Mouse (Mus musculus) cerebellum, adult (tissue): Measurements from ENCODE around the gene Jun.

Experiments used
- ATAC-seq: cut with Nextera tagmentation; 2 replicates; pipeline ENCODE4 v1.9.2; 2017; ENCODE audit warnings: mild to moderate bottlenecking, moderate library complexity, mixed read lengths; ENCODE audit not compliant: insufficient number of reproducible peaks, low FRiP score, low TSS enrichment

Gene Jun

DNA sequence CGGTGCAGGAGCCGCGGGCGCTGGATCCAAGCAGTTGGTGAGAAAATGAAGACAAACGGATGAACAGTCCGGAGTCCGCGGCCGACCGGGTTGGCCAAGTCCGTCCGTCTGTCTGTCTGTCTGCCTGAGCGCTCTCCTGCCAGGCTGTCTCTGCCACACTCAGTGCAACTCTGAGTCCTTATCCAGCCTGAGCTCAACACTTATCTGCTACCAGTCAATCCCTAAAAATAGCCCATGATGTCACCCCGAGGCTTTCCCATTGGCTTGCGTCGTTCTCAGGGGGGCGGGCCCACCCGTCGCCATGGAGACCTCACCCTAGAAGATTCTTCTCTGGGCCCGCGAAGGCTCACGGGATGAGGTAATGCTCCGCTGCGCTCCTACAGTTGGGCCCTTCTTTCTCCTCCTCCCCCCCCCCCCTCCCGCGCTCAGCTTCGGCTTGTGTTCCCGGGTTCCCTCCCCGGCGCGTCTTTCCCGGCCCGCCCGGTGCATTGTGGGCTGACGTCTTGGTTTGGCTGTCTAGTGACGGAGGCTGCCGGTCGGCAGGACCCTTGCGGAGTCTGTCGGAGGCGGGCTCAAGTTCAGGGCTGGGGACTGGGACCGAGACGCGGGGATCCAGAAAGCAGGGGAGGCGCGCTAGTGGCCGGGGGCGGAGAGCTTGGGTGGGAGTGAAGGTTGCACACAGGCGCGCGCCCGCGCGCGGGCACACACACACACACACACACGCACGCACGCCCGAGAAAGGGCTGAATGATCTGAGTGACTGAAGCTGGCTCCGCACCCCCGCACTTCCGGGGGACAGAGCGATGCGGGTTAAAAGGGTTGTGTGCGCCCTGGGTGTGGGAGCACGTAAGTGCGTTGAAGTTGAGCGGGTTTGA, at the start of gene Jun:
TSS of gene Jun (minus strand) at position 198 of the 875 bp plus-strand sequence.
- peak; percentile 65 for ATAC-seq

DNA sequence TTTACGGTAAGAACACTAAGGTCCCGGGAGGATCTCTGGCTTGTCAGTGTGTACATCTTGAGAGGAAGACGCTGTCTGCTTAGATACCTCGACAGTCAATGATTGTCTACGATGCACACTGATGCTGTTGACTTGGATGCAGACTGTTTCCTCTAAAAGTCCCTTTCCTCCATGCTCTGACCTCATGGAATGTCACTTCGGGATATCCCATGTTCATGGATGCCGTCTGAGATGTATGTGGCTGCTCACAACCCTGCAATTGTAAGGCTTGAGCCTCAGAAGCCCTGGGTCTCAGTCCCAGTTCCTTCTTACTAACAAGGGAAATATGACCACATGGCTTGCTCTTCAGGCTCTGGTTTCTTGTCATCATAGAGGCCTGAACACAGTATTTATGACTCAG, 49.7 kb upstream of the Jun start:
- no peak for ATAC-seq

DNA sequence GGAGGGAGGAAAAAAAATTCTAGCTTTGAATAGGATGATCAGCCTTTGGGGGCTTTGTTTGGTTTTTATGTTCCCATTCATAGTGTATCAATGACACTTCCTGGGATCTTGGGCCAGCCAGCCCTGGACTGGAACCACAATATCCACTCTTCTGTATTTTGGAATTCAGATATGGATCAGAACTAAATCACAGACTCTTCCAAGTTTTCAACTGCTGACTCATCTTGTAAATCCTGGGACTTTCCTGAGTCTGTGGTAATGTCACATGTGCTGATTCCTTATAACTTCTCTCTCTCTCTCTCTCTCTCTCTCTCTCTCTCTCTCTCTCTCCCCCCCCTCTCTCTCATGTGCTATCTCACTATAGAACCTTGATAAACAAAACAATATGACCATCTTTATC, 48.7 kb upstream of the Jun start:
- ATAC-seq, result no peak

DNA sequence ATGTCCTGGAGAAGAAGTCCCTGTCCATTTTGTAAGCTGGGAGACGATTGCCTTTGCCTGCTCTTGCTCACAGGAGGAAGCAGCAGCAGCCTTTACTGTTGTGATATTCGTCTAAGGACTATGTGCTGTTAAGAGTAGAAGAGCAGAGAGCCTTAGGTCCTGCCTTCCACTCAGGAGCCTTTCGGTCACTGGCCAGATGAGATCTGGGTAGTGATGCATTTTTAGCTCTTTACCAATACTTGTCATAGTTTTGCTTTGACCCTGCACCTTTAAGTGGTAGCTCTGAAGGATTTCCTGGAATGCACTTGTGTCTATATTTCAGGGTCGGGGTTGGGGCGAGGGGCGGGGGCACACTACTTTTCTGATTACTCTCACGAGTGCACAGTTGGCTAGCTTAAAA, 47.4 kb upstream of the Jun start:
- no peak for ATAC-seq

DNA sequence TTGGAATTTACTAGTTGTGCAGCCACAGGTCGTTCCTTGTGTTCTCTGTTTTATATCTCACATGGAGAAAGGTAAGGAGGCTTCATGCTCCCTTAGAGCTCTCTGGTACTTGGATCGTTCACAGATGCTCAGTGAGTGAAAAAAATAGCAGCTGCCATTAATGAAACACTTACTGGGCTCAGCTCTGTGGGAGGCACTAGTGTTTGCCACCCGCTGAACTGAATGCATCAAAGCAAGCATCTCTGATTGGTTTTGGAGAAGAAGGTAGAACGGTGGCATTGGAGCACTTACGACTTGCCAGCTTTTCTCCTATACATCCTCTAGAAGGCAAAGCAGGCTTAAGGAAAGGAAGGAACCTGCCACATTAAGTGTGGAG, 46.7 kb upstream of the Jun start:
- ATAC-seq, result no peak

DNA sequence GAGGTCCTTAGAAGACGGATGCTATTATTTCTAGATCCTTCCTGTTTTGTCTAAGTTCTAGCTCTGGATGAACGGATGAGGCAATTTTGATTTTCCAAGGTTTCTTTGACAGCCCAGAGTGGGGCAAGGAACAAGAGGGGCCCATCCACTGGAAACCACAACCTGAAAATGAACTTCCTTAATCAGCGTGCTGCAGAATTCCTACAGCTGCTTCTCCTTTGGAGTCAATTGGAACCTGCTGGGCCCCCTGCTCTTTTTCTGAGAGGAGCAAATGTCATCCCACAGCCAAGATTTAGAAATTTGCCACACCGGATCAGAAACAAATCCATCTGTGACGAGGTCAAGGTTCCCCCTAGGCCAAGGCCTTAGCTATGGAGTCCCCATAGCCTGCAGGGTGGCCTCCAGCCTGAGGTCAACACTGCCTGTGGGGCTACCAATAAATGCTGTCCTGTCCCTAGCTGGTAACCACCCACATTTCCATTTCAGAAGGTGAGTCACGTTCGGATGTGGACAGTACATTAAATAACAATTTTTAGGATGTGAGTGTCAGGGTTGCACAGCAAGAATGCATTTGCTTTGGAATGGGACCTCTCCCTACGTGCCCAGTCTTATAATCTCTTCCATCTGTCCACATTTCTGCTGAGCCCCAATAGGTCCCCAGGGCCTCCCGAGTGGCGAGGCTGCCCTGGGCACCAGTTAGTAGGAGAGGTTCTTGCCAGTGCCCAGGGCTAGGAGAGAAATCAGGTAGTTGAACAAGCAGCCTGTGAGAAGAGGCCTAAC, 46.1 kb upstream of the Jun start:
- no peak for ATAC-seq

DNA sequence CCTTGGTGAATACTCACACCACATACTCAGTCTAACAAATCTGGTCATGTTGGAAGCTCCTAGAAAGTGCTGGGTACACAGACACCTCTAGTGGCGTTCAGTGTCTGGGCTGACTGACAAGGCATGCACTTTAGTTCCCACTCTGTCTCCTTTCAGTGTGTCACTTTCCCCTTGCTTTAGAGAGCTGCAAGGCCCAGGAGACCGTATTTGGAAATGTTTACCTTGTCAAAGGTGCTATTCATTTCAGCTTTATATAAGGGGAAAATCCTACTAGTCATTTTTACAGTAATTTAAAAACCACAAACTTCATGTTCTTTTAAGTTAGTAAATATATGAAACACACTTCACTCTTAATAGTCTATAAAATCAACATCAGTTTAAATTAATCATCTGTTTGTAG, 44.7 kb upstream of the Jun start:
- ATAC-seq, result no peak

DNA sequence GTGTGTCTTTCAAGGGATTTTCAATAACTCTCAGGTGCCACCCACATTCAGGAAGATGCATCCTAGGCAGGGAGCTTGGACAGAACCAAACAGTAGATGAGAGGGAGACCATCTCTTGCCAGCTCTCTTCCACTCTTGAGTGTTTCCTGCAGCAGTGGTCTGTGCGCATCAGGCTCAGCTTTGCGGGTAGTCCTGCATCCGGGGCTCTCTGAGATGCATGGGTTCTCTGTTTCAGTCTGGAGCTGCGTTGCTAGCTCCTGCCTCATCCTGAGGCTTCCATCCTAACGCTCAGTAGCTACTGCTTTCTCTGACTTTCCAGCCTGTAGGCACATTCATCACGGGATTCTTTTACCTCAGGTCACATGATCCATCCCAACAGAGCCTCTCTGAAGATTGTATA, 43.9 kb upstream of the Jun start:
- no peak for ATAC-seq

DNA sequence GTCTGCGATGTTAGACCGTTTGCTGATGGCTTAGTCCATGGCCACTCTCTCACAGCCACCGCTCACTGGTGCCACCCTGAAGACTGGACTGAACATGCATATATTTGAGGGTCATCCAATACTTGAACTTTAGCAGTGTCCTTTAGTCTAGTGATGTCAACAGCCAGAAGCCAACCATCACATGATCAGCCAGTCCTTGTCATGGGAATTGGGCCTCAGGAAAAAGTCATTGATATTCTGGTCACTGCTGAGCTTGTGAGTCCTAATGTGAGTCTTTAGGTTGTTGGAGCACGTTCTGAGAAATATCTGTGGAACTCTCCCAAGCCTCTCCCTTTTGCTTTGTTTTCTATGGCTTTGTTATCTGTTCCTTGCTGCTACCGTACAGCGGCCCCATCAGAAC, 43.3 kb upstream of the Jun start:
- ATAC-seq, result no peak

DNA sequence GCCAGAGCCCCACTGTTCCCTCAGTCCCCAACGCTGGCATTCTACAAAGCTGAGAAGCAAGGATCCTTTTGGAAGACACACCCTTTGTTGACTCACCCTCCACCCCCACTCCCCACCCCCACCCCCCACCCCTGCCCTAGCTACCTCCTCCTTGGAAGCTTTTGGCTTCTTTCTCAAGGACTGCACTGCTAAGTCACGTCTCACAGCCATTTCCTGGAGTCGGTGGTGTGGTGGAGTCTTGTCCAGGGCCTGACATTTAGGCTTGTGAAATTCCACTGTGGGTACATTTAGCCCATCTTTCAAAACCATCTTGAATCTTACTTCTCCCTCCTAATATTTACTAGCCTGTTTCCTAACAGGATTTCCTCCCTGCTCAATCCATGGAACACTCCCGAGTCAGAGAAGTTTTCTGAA, 42.7 kb upstream of the Jun start:
- no peak for ATAC-seq

DNA sequence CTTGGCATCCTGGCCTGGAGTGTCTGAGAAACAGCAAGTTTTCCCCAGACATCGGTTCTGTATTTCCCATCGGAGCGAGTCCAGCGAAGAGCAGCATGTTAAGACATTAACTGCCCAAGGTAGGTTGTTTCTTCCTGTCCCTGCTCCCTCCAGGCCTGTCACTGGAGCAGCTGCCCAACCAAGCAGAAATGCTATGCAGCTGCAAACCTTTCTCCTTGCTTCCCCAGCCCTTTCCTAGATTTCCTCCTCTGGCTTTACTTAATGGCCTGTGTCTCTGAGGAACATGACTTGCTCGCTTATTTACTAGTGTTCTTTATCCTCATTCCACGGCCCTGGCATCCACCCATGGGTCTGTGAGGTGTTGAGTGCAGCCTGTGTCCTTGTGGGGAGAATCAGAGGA, 41.6 kb upstream of the Jun start:
- no peak for ATAC-seq

DNA sequence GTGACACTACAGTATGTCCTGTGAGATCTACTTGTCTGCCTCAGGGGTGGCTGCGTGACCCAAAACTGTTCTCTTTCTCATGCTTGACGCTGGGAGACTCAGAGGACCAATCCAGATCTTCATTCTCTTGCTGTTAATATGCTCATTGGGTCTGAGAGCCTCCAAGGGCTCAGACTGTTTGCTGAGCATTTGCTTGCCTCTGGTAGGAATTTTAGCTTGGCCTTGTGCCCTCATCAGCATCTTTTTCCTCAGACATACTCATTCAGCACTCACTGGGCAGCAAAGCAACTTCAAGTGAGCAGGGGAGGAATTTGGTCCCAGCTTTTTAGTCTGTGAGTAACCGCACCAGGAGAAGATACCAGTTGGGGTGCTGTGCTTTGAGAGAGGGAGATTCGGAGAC, 40.5 kb upstream of the Jun start:
- no peak for ATAC-seq

DNA sequence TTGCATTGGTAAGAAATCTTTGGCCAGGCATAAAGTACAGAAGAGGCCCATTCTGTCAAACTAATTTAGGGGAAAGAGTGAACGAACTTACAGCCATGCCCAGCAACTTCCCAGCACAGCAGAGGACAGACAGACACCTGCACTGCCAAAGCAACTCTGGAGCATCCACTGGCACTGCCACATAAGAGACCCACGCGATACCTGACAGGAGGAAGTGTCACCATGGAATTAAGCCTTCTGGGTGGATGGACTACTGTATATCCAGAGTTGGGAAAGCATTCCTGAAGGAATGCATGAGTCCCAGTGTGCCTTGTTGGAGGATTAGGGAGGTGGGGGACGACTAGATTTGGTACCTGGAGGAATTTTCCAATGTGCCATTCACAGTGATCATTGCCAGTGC, 39.5 kb upstream of the Jun start:
- ATAC-seq, result no peak

DNA sequence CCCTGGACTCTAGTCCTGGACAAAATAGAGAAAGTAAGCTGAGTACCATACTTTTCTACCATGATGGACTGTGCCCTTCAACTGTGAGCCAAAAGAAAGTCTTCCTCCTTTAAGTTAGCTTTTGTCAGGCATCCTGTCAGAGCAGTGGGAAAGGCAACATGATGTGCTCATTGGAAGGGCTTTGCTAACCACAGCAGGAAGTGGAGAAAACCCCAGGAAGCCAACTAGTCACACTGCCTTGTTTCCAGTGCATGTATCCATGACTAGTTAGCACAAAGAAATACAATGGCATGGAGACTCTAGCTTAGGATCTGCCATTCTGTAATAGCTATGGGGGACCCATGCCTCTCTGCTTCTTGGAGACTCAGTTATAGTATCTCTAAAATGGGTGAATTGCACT, 37.9 kb upstream of the Jun start:
- no peak for ATAC-seq

DNA sequence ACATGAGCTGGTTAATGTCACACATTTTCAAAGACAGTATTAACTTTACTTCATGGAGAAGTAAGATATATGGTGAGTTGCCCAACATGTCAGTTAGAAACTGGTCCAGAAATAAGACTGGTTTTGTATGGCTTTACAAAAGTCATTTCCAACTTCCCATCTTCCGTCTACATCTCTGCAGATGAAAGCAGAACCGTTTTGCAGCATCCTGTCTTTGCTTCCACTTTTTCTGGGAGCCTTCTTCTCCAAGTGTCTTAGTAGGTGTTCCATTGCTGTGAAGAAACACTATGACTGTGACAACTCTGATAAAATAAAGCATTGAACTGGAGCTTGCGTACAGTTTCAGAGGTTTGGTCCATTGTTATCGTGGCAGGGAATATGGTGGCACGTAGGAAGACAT, 37.0 kb upstream of the Jun start:
- ATAC-seq, result no peak

DNA sequence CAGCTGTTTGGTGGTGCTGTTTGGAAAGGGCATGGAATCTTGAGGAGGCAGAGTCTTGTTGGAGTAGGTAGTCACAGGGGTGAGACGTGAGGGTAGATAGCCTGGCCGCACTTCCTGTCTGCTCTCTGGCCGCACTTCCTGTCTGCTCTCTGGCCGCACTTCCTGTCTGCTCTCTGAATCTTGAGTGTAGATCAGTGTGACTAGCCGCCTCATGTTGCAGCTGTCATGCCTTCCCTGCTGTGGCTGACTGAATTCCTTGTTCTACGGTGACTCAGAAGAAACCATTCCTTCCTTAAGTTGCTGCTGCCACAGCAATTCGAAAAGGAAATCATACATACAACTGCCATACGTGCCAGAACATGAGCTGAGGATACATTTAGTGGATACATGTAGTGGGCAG, 31.9 kb upstream of the Jun start:
- no peak for ATAC-seq

DNA sequence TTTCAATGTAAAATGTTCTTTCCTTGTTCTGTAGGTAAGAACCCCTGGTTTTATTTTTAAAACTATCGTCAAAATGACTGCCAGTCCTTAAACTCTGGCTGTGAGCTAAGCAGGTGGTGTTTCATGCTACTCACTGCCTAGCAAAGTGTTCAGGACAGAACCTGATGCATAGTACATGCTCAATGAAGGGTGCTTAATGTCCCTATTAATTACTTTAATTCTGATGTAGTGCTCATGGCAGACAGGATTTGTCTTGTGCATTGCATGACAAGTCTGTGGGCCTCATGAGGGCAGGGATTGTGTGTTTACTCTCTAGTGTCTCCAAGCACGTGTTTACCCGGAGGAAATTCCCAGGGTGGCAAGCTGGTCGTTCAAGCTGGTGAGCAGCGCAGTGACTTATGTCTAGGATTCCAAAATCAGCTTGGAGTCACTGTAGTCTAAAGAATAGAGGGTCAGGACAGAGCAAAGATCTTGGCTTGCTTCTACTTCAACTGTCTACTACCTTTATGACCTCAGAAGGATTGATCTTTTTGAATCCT, 31.2 kb upstream of the Jun start:
- no peak for ATAC-seq

DNA sequence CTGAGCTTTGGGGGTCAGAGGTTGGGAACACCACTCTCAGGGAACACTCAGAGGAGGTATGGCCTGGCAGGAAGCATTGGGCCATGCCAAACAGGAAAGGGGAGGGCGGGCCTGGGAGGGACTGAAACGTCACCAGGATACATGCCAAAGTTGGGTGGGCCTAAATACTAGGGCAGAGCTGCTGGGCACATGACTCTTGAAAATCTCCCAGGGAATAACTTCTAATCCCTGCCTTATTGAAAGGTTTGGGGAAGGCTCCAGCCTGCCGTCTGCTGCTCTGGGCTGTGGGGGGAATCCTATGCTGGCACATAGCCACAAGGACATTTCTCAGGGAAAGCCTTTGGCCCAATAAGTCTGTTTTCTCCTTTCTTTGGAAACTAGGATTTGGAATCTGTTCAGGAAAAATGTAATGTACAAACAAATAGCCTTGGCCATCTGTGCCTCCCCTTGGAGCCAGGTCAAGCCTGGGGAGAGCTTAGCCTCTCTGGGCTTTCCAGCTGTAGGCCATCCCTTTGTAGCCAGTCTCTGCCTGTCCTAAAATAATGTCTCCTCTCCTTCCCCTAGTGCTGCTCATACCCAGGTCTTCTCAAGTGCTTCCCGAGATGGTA, 30.6 kb upstream of the Jun start:
- ATAC-seq, result peak; percentile 67

DNA sequence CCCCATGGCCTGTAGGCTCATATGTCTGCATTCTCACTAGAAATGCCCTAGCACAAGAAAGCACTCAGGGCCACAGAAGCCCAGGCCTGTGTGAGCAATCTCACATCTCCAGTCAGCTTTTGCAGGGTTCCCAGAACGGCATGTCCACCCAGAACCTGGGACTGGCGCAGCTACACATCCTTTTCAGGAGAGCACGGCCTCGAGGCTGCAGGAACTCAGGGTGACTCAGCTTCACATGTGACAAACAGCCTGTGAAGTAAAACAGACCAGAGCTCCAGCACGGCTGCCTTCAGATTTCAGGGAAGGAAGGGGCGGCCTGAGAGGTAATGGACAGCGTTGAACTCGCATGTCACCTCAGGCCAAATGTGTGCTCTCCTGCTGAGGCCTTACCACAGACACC, 29.6 kb upstream of the Jun start:
- ATAC-seq, result no peak

DNA sequence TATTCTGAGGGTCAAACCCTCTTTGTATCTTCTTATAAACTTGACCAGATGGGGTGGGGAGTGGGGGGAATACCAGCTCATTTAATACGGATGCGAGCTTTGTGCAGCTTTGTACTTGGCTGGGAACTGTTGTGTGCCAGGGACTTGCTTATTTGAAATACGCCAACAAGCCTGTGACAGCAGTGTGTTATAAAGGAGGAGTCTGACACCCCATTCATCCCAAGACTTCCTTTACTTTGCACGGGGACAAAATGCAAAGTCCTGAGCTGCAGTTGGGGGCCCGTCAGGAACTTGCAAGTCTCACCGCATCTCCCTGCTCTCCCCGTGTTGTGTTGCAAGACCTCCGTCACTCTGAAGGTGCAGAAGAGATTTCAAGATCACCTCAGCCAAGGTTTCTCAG, 26.6 kb upstream of the Jun start:
- no peak for ATAC-seq

DNA sequence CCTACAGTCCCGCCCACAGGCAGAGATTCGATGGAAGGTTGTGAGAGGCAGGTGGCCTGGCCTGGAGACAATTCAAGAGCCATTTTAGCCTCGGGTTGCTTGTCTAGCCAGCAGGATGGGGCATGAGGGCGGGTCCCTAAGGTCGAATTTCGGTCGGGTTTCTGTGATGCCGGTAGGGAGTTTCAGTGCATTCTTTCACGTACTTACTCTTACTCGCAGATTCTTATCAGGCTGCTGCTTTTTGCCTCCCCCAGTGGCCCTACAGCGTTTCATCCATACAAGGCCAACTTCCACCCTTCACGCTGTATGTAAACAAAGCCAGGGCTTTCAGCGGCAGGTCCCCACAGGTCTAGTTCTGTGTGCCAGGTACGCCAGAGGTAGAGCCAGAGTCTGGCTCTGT, 24.3 kb upstream of the Jun start:
- ATAC-seq, result no peak
